Mouse (Mus musculus) hindbrain, embryonic 11.5 days (tissue): ENCODE results near the gene Wwc2. TPM values are rescaled to one million over a fixed set of nuclear protein-coding genes. Genes with fewer than 3 reads are reported as not detected.
A peak's percentile ranks its signal among the peaks of the same experiment; 100 is the strongest.

ENCODE experiments used
- ATAC-seq: fragments of 200-750 bp; cut with Nextera tagmentation; 2 replicates; pipeline ENCODE4 v1.8.0; 2017; ENCODE audit warnings: mild to moderate bottlenecking, moderate TSS enrichment, moderate library complexity; ENCODE audit not compliant: low FRiP score
- DNase-seq: peaks from one replicate; pipeline ENCODE4 v3.0.0-alpha.2; 2015; ENCODE audit warnings: low spot score
- H3K27ac ChIP-seq: fragments of 300-500 bp; sonication (generic); 2 replicates; pipeline ENCODE4 v1.5.1; 2014; ENCODE audit warnings: mild to moderate bottlenecking, low read depth, low read length
- H3K27me3 ChIP-seq: fragments of 300-500 bp; sonication (generic); 2 replicates; pipeline ENCODE4 v1.6.1; 2014; ENCODE audit warnings: mild to moderate bottlenecking, low read length, moderate library complexity, mixed read lengths; ENCODE audit not compliant: control insufficient read depth, insufficient read depth
- H3K36me3 ChIP-seq: fragments of 300-500 bp; sonication (generic); 2 replicates; pipeline ENCODE4 v1.6.1; 2014; ENCODE audit warnings: mild to moderate bottlenecking, low read length, moderate library complexity, mixed read lengths; ENCODE audit not compliant: control insufficient read depth, insufficient read depth
- H3K4me1 ChIP-seq: fragments of 300-500 bp; sonication (generic); replicated peaks from 2 replicates; pipeline ENCODE4 v1.6.1; 2014; ENCODE audit warnings: low read length, mixed read lengths; ENCODE audit not compliant: control insufficient read depth, insufficient read depth
- H3K4me2 ChIP-seq: fragments of 300-500 bp; sonication (generic); replicated peaks from 2 replicates; pipeline ENCODE4 v1.6.1; 2014; ENCODE audit warnings: mild to moderate bottlenecking, low read depth, low read length
- H3K4me3 ChIP-seq: fragments of 300-500 bp; sonication (generic); 2 replicates; pipeline ENCODE4 v1.5.1; 2014; ENCODE audit warnings: low read depth, low read length
- H3K9ac ChIP-seq: fragments of 300-500 bp; sonication (generic); 2 replicates; pipeline ENCODE4 v1.6.1; 2014; ENCODE audit warnings: low read depth, low read length
- H3K9me3 ChIP-seq: fragments of 300-500 bp; sonication (generic); 2 replicates; pipeline ENCODE4 v1.6.1; 2016; ENCODE audit warnings: low read length; ENCODE audit not compliant: control insufficient read depth
- WGBS: fragments of 180-500 bp; shearing (Covaris S2); extraction: QIAGEN DNeasy Blood & Tissue Kit; methylation state at CpG from one replicate; pipeline ENCODE4 v1.1.7; 2014; 5-methylcytosine and 5-hydroxymethylcytosine counted together
- polyA plus RNA-seq: library from polyadenylated mRNA; unstranded; fragments of >200 nt; fragmentation: Nextera tagmentation; extraction: Ambion mirVana; gene quantifications from 2 replicates; pipeline ENCODE4 v1.2.1, GENCODE M21; 2014

Gene Wwc2
- polyA plus RNA-seq, 1 experiment from 2014 or later, result 10.0 TPM

DNA sequence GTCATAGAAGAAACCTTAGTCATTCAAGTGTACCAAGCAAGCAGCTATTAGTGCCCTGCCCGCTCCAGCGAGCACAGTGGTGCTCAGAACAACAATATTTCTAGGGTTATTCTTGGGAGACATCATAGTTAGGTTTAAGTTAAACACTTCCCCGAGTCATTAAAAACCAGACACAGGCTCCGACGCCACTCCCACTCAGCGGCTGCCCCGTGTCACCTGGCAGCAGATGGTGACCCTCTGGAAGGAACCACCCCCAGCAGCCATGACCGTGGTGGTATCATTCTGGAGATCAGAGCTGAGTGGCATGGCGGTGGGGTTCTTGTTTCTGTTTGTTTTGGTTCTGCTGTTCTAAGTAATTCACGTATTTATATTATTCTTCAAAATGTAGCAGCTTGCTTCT is 5.1 kb downstream of the Wwc2 start:
- Histone ChIP-seq H3K4me2 (no peak overlapping the region), H3K27ac (peak overlapping the region; percentile 51; the same call in 1 of the 2 replicates), H3K27me3 (no peaks in the 10 kb centered on the region), H3K9me3 (no peaks in the 10 kb centered on the region), H3K9ac (no peak overlapping the region), H3K4me3 (no peak overlapping the region), H3K4me1 (peaks cover 2% of the 10 kb centered on the region; the same call in 1 of the 2 replicates), H3K36me3 (no peaks in the 10 kb centered on the region)
- DNase-seq (no peak), ATAC-seq (no peak)
- WGBS, result 57% methylated on average over 10 of the region's 10 CpGs

DNA sequence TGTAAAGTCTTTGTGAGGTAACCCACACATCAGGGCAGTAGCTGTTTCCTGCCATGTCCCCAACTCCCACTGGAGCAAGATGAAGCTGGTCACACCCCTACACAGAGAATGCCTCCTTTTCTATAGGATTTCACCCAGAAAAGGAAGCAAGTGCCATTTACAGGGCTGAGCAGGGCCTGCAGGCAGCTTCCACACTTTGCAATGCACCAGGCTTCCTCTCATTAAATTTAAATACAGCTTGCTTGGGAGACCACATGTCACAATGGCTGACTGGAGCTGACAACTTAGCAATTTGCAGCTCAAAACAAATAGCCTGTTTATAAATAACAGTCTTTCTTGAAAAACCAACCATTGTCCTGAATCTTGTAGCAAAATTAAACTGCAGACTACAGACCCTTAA is 5.5 kb downstream of the Wwc2 start:
- Histone ChIP-seq H3K27me3 (no peaks in the 10 kb centered on the region), H3K4me1 (peaks cover 2% of the 10 kb centered on the region; the same call in 1 of the 2 replicates), H3K9ac (no peak overlapping the region), H3K36me3 (no peaks in the 10 kb centered on the region), H3K4me2 (no peak overlapping the region), H3K27ac (peak overlapping the region; percentile 51; the same call in 1 of the 2 replicates), H3K9me3 (no peaks in the 10 kb centered on the region), H3K4me3 (no peak overlapping the region)
- DNase-seq (no peak), ATAC-seq (no peak; the same call in 1 of the 2 replicates)

DNA sequence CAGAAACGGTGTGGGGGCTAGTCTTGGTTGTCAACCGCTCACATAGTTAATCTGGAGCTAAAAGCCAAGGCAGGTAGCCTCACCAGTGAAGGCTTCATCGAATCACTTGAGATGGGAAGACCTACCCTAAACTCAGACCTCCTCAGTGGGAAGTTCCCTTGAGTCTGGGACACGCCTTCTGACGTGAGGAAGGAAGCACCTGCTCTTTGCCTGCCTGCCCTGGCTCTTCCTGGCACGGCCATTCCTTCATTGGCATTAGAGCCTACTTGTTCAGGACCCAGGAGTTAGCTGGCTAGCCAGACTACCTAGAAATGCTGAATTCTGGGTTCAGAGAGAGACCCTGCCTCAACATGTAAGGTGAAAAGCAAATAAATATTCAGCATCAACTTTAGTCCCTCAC is 9.6 kb downstream of the Wwc2 start:
- Histone ChIP-seq H3K27me3 (no peaks in the 10 kb centered on the region), H3K9me3 (no peaks in the 10 kb centered on the region), H3K4me2 (no peak overlapping the region), H3K4me3 (no peak overlapping the region), H3K4me1 (0 out of 2 replicates have a peak, but pooled peaks cover 2% of the 10 kb centered on the region), H3K9ac (no peak overlapping the region), H3K36me3 (no peaks in the 10 kb centered on the region), H3K27ac (no peak overlapping the region)
- ATAC-seq, result no peak
- WGBS, result 89% methylated on average over 6 of the region's 6 CpGs
- no peak for DNase-seq

DNA sequence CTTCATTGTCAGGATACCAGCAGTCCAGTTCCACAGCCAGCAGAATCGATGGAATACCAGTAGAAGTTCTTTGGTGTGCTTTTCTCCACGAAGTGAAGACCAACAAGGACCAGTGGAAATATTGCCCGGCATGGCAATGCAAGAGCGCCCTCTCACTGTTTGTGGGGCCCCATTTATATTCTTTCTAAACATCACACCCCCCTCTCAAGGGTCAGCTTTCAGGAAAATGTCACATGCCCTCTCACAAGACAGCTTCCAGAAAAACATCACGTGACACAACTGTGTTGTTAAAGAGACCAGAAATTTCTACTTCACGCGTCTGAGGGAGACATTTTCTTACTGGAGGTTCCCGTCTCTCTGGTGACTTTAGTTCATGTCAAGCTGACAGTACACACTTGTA is 10.8 kb downstream of the Wwc2 start:
- DNase-seq, result no peak
- no peaks in the 10 kb centered on the region for H3K36me3 ChIP-seq
- no peaks in the 10 kb centered on the region for H3K4me1 ChIP-seq
- H3K27ac ChIP-seq, result no peak overlapping the region
- H3K4me2 ChIP-seq, result no peak overlapping the region
- H3K9ac ChIP-seq, result no peak overlapping the region
- H3K27me3 ChIP-seq, result no peaks in the 10 kb centered on the region
- H3K9me3 ChIP-seq, result no peaks in the 10 kb centered on the region
- no peak for ATAC-seq
- 89% methylated on average over 8 of the region's 8 CpGs for WGBS
- no peak overlapping the region for H3K4me3 ChIP-seq

DNA sequence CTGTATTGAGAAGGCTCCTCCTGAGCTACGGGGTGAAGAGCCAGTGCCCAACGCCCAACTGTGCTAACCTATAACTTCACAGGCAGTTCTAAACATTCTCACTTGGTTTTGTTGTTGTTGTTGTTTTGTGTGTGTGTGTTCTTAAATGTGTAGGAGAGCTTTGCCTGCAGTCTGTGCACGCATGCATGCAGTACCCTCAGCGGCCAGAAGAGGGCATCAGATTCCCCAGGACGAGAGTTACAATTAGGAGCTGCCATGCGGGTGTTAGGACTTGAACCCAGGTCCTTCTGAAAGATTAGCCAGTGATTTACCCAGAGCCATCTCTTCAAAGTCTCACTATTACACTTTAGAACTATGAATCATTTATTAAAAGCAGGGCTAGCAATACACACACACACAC is 12.0 kb downstream of the Wwc2 start:
- ATAC-seq (no peak), DNase-seq (no peak)
- peaks cover 3% of the 10 kb centered on the region for H3K4me1 ChIP-seq
- no peak overlapping the region for H3K4me3 ChIP-seq
- 79% methylated on average over 6 of the region's 6 CpGs for WGBS
- no peaks in the 10 kb centered on the region for H3K27me3 ChIP-seq
- H3K27ac ChIP-seq, result no peak overlapping the region
- H3K4me2 ChIP-seq, result no peak overlapping the region
- no peaks in the 10 kb centered on the region for H3K36me3 ChIP-seq
- H3K9me3 ChIP-seq, result no peaks in the 10 kb centered on the region
- H3K9ac ChIP-seq, result no peak overlapping the region

DNA sequence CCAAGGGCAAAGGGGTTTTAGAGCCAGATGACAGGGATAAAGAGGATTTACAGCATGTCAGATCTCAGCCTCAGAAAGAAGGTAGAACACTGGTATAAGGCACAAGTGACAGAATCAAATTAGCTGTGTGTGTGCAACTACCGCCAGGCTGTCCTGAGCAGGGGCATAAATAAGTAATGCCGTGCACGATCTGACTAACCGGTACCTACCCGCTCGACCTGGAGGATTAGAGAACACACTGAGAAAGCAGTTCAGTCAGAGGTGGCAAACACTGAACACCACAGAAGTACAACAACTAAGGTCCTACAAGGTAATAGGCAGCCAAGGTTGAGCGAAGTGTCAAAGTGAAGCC is 15.8 kb downstream of the Wwc2 start:
- 0 out of 2 replicates have a peak overlapping the region, but pooled peaks have one; percentile 42 for H3K9ac ChIP-seq
- no peaks in the 10 kb centered on the region for H3K27me3 ChIP-seq
- H3K4me3 ChIP-seq, result peak overlapping the region; percentile 33
- H3K27ac ChIP-seq, result 0 out of 2 replicates have a peak overlapping the region, but pooled peaks have one; percentile 39
- no peaks in the 10 kb centered on the region for H3K36me3 ChIP-seq
- DNase-seq, result no peak
- peak overlapping the region; percentile 53 for H3K4me2 ChIP-seq
- WGBS, result 60% methylated on average over 7 of the region's 7 CpGs
- H3K9me3 ChIP-seq, result no peaks in the 10 kb centered on the region
- H3K4me1 ChIP-seq, result peaks cover 3% of the 10 kb centered on the region
- ATAC-seq, result peak; percentile 54; the same call in 1 of the 2 replicates

DNA sequence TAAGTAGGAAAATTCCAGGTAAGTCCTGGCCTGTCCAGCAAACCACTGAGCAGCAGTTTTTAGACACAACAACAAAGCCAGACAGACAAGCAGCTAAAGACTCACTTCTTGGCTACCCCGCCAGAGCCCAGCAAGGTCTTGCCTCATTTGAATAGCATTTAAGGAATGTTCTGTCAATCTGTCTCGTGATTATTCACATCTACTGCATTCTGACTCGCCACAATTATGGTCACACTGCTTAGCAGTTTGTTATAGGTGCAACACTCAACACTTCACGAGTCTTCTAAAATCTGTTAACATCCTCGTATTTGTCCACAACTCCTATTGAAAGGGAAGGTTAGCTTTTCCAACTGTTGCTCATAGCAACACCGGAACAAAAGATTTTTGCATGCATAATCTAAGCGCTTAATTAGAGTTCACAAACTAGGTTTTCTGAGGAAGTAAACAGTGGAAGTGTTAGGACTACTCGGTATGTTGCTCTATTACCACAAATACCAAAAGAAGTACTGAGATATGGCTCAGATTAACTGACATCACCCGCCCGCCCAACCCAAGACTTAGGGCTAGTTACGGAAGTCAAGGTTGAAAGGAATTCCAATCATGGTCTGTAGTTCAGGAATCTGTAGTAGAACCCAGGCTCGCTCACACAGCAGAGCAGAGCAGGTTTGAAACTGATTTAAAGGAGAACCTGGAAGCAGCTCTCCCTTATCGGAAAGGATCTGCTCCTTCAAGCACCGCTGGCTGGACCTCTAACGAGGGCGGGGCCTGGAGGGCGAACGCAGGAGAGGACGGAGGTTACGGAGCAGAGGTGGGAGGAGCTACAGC is 16.4 kb downstream of the Wwc2 start:
- no peaks in the 10 kb centered on the region for H3K27me3 ChIP-seq
- 0 out of 2 replicates have a peak overlapping the region, but pooled peaks have one; percentile 42 for H3K9ac ChIP-seq
- H3K4me3 ChIP-seq, result peak overlapping the region; percentile 33
- no peaks in the 10 kb centered on the region for H3K9me3 ChIP-seq
- peak; percentile 76 for ATAC-seq
- 16% methylated on average over 20 of the region's 20 CpGs for WGBS
- peak; percentile 61 for DNase-seq
- H3K4me1 ChIP-seq, result peaks cover 3% of the 10 kb centered on the region
- peak overlapping the region; percentile 53 for H3K4me2 ChIP-seq
- H3K36me3 ChIP-seq, result no peaks in the 10 kb centered on the region
- H3K27ac ChIP-seq, result 0 out of 2 replicates have a peak overlapping the region, but pooled peaks have one; percentile 39

DNA sequence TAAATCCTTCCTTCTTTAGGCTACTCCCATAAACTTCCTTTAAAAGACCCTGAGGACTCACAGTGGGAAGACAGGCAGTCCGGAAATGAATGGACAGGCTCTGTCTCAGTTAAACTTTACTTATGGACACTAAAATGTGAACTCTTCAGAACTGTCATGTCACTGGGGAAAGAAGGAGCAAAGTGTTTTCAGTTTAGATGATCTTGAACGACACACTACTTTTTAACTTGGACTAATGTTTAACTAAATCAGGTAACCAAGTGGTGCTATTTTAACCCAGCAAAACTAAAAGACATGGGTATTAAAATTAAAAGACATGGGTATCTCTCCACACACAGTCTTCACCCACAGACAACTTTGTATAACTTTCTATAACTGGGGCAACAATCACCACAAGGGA is 19.6 kb downstream of the Wwc2 start:
- WGBS, result 80% methylated on average over 2 of the region's 2 CpGs
- H3K4me3 ChIP-seq, result no peak overlapping the region
- H3K9me3 ChIP-seq, result no peaks in the 10 kb centered on the region
- no peak for DNase-seq
- no peak for ATAC-seq
- no peaks in the 10 kb centered on the region for H3K27me3 ChIP-seq
- H3K36me3 ChIP-seq, result no peaks in the 10 kb centered on the region
- H3K4me2 ChIP-seq, result no peak overlapping the region
- H3K9ac ChIP-seq, result no peak overlapping the region
- H3K27ac ChIP-seq, result no peak overlapping the region
- H3K4me1 ChIP-seq, result peaks cover 3% of the 10 kb centered on the region

DNA sequence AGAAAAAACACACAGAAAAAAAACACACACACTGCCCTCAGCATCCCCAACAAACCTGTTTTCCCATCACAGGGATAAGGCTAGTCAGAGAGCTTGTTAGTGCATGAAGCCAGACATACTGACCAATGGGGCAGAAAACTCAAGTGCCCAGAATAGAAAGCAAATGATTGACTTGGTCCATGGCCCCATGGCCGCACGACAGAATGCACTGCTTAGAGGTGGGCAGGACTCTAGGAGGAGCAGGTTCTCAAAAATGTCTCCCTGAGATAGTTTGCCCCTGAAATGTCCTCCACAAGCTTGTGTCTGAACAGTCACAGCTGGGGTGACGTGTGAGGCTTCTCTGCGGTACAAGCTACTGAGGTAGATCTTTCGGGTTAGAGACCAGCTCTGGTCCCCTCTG is 20.1 kb downstream of the Wwc2 start:
- no peak overlapping the region for H3K9ac ChIP-seq
- no peak for DNase-seq
- 75% methylated on average over 5 of the region's 5 CpGs for WGBS
- no peak overlapping the region for H3K27ac ChIP-seq
- H3K27me3 ChIP-seq, result no peaks in the 10 kb centered on the region
- peaks cover 3% of the 10 kb centered on the region for H3K4me1 ChIP-seq
- no peak for ATAC-seq
- no peaks in the 10 kb centered on the region for H3K36me3 ChIP-seq
- H3K4me2 ChIP-seq, result no peak overlapping the region
- no peak overlapping the region for H3K4me3 ChIP-seq
- no peaks in the 10 kb centered on the region for H3K9me3 ChIP-seq
